Mouse (Mus musculus): ENCODE results near the gene Bms1. TPM values are rescaled to one million over a fixed set of nuclear protein-coding genes. Genes with fewer than 3 reads are reported as not detected.

Gene Bms1
- total RNA-seq, 2 experiments from 2014 or later, result 23.2 to 24.7 TPM

- peak; percentile 67 for DNase-seq
These were observed 46.0 kb downstream of the Bms1 start for GRCm38 (mm10) chr6:118373294-118373693.

DNA sequence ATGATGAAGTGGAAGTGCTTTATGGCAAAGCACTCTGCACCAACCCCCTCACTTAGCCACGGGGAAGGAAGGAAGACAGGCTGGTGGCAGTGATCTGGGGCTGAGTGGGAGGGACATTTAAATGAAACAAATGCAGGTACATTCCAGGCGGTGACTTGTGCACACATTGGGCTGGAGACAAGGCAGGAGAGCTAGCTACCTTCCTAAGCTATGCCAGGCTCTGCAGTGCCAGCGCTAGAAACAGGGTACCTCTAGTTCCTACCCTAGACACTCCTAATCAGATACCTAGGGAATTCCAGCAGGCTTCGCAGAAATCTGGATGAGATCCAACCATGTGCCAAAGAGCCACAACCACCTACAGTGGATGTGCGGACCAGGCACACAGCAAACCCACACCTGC lies 46.5 kb downstream of the Bms1 start:
- intact Hi-C loops (cut with DNase I; ENCODE audit: low total_unique reads), result no loop called here
- no peak for DNase-seq

More at GRCm38 (mm10) chr6:118373294-118373693, 46.0 kb downstream of the Bms1 start:
- intact Hi-C loops (cut with DNase I; ENCODE audit: low total_unique reads), result no loop called here

DNA sequence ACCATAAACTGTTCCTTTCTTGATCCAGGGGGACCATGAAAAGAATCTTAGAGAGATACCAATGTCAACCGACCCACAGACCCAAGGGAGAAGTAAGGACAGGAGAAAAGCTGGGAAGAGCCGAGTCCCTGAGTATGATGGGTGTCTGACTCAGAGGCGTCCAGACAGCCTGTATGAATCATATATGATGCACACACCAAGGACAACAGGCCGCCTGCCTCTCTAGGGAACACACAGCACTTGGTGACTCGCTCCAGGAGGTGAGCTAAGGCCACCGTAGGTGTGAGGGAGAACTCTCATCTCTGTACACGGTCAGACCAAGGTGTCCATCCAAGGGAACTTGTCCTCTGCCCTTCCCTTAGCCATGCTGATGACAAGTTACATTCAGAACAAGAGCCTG lies 51.8 kb downstream of the Bms1 start:
- DNase-seq, result no peak
- intact Hi-C loops (cut with DNase I; ENCODE audit: low total_unique reads), result no loop called here

GRCm38 (mm10) chr6:118366196-118366595 lies 53.1 kb downstream of the Bms1 start:
- intact Hi-C loops (cut with DNase I; ENCODE audit: low total_unique reads), result no loop called here
- no peak for DNase-seq

DNA sequence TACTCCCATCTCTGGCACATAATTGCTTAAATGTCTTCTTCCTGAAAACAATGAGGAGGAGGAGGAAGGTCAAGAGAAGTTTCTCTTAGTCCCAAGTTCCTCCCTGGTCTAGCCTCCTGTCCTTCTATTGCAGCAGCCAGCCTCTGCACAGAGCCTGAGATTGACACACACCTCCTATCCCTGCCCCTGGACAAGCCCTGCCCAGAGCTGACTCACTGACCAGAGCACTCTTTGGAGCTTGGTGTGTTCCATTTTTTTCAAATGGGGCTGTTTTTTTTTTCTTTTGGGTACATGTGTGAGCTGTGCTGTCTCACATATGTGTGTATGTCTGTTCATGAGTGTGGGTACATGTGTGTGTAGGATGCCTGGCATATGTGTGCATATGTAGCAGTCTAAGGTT lies 53.5 kb downstream of the Bms1 start:
- intact Hi-C loops (cut with DNase I; ENCODE audit: low total_unique reads), result no loop called here
- DNase-seq, result no peak

DNA sequence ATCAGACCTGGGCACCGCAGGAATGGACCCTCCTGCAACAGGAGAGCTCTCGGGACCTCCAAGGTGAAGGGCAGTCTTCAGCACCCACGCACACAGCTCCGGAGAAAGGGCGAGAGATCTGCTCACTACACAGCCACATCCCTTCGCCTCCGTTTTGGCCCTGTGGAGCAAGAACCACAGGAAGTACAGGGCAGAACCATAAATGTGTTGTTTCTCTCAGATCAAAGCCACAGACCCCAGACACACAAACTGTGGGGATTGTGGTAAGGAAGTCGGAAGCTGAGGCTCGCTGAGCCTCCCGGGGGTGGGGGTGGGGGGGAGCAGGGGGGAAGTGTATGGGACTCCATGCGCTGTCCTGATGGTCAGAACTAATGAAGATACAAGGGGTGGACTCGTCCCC lies 68.9 kb downstream of the Bms1 start:
- intact Hi-C loops (cut with DNase I; ENCODE audit: low total_unique reads), result no loop called here
- no peak for DNase-seq

GRCm38 (mm10) chr6:118348186-118348585 lies 71.1 kb downstream of the Bms1 start:
- DNase-seq, result no peak
- intact Hi-C loops (cut with DNase I; ENCODE audit: low total_unique reads), result no loop called here

- no peak for DNase-seq
- intact Hi-C loops (cut with DNase I; ENCODE audit: low total_unique reads), result no loop called here
These were observed 72.0 kb downstream of the Bms1 start for GRCm38 (mm10) chr6:118347291-118347690.

- intact Hi-C loops (cut with DNase I; ENCODE audit: low total_unique reads), result no loop called here
- DNase-seq, result no peak
These were observed 77.3 kb downstream of the Bms1 start for GRCm38 (mm10) chr6:118341861-118342485.

DNA sequence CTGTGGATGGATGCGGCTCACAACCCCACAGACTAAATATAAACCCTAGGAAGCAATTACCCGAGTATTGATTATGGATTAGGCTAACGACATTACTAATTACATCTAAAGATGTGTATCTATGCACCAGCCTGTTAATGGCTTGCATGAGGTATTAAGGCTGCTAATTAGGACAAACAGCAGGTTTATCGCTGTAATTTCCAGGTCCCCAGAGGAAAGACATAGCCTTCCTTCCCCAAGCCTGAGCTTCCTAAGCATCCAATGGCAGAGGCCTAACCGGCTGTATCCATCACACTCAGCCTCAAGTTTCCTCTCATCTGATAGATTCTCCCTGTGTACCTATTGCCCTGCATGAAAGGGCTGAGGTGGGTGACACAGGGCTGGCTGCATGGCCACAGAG lies 81.6 kb downstream of the Bms1 start:
- no peak for DNase-seq
- intact Hi-C loops (cut with DNase I; ENCODE audit: low total_unique reads), result no loop called here

DNA sequence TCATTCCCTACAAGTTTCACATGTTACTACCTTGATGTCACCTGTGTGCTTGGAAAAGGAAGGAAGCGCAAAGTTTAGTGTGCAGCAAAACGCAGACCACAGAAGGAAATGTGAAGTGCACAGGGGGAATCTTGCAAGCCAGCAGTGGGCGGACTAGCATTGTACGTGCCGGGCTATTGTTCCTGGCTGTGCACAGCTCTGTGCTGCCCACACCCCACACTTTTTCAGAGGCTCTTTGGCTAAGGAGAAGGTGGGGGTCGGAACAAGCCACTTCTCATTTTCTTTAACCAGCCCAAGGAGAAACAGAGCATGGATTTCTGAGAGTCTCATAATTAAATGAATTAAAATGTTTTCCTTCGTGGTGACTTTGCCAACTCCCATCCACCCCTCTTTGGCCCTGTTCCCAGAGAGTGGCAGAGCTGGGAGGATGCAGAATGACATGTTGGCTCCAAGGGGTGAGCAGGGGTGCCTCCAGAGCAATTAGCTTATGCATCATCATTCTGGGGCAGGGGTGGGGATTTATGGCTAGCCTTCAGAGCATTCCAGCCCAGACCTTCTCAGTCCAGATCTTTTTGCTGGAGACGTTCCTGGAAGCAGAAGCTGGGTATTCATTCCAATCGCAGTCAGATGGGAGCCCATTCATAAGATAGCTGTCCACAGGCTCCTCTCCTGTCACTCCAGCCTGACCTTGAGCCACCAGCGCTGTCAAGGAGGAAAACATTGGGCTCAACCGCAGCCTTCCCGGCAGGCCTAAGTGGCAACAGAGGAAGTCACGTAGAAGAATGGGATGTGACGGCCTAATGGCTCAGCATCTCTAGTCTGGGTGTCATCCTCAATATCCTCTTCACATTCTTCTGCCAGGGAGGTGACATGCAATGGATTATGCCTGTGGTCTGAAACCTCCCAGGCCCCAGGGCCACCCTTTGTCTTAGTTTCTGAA lies 82.5 kb downstream of the Bms1 start:
- DNase-seq, result no peak
- intact Hi-C loops (cut with DNase I; ENCODE audit: low total_unique reads), result no loop called here

DNA sequence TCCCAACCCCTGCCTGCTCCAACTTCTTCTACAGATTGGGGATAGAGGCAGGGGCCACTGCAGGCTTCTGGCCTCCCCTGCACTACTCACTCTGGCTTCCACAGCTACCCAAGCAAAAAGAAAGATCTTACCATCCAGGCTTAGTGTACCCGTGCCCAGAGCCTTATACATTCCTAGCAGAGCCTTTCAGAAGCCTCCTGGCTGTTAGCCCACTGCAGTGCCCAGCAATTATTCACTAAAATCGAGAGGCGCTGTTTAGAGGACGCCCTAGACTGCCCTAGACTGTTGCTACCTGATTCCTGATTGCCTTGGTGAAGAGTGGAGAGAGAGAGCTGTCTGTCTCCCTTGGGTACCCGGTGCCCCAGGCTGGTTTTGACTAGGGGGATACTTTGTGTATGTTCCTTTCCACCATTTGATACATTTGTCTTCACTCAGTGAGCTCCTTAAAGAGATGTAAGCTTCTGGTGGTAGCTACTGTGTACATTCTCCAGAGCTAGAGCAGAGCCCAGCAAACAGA lies 83.3 kb downstream of the Bms1 start:
- DNase-seq, result no peak
- intact Hi-C loops (cut with DNase I; ENCODE audit: low total_unique reads), result no loop called here

DNA sequence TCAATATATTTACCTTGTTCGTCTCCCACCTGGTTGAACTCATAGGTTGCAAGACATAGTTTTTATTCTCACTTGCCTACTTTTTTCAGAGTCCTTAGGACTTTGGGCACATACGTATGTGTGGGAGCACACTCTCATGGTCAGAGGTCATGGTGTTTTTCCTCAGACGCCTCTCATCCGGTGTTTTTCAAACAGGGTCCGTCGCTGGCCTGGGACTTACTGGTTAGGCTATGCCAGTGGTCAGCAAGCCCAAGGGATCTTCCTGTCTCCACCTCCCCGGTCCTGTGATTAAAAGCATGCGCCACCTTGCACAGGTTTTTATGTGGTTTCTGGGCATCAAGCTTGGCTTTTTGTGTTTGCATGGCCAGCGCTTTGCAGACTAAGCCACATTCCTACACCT lies 85.4 kb downstream of the Bms1 start:
- intact Hi-C loops (cut with DNase I; ENCODE audit: low total_unique reads), result no loop called here
- DNase-seq, result no peak

Small RNA genes lying within 50 kb of the gene (microRNA-seq; reads per million reads assigned to microRNA genes)
- 0 reads per million in 2 experiments for gene Gm25953

Other genes with a start within 250 kb of the Bms1 start
- 10 to 100 TPM in 1 of 2 experiments, 1 to 10 TPM in 1; 8.5 to 16.1 TPM for gene Ret, start 221.8 kb downstream of the Bms1 start, total RNA-seq (2021)
- 1 to 10 TPM; 1.1 to 1.7 TPM for gene Zfp248, start 36.1 kb upstream of the Bms1 start, total RNA-seq (2021)
- 1 to 10 TPM; 7.1 to 7.5 TPM for gene Zfp9, start 59.8 kb upstream of the Bms1 start, total RNA-seq (2021)
- 1 to 10 TPM; 1.9 TPM for gene Ankrd26, start 142.8 kb upstream of the Bms1 start, total RNA-seq (2021)

Data from gastrocnemius, postnatal 14 days (tissue).